Mouse (Mus musculus) midbrain, postnatal 0 days (tissue): ENCODE data around the gene Vps4b. TPM values are rescaled to one million over a fixed set of nuclear protein-coding genes. Genes with fewer than 3 reads are reported as not detected.
A peak's percentile ranks its signal among the peaks of the same experiment; 100 is the strongest.
"Not testable (repeated sequence)": the region's sequence is repeated elsewhere in the genome, so short reads cannot be mapped to it uniquely, and the experiment has no call there.

ENCODE experiments used
- ATAC-seq: fragments of 200-750 bp; cut with Nextera tagmentation; 2 replicates; pipeline ENCODE4 v1.8.0; 2017; ENCODE audit warnings: moderate number of reproducible peaks, mild to moderate bottlenecking, moderate TSS enrichment, moderate library complexity; ENCODE audit not compliant: low FRiP score
- DNase-seq: peaks from one replicate; pipeline ENCODE4 v3.0.0-alpha.2; 2015; ENCODE audit warnings: low spot score
- H3K27ac ChIP-seq: fragments of 300-500 bp; sonication (generic); 2 replicates; pipeline ENCODE4 v1.5.1; 2014; ENCODE audit warnings: low read depth, mild to moderate bottlenecking, low read length, mixed read lengths
- H3K27me3 ChIP-seq: fragments of 300-500 bp; sonication (generic); 2 replicates; pipeline ENCODE4 v1.6.1; 2014; ENCODE audit warnings: low read length, control low read depth, mixed read lengths; ENCODE audit not compliant: insufficient read depth
- H3K36me3 ChIP-seq: fragments of 300-500 bp; sonication (generic); 2 replicates; pipeline ENCODE4 v1.6.1; 2014; ENCODE audit warnings: low read length, control low read depth, mixed read lengths; ENCODE audit not compliant: insufficient read depth
- H3K4me1 ChIP-seq: fragments of 300-500 bp; sonication (generic); 2 replicates; pipeline ENCODE4 v1.6.1; 2014; ENCODE audit warnings: mild to moderate bottlenecking, control low read depth, antibody characterized with exemption, low read length, mixed read lengths; ENCODE audit not compliant: insufficient read depth
- H3K4me2 ChIP-seq: fragments of 300-500 bp; sonication (generic); 2 replicates; pipeline ENCODE4 v1.6.1; 2014; ENCODE audit warnings: low read depth, mild to moderate bottlenecking, low read length, mixed read lengths; ENCODE audit not compliant: poor library complexity, severe bottlenecking
- H3K4me3 ChIP-seq: fragments of 300-500 bp; sonication (generic); 2 replicates; pipeline ENCODE4 v1.5.1; 2014; ENCODE audit warnings: low read depth, mild to moderate bottlenecking, low read length, moderate library complexity
- H3K9ac ChIP-seq: fragments of 300-500 bp; sonication (generic); replicated peaks from 2 replicates; pipeline ENCODE4 v1.6.1; 2014; ENCODE audit warnings: mild to moderate bottlenecking, low read length, moderate library complexity, mixed read lengths; ENCODE audit not compliant: poor library complexity, severe bottlenecking
- H3K9me3 ChIP-seq: fragments of 300-500 bp; sonication (generic); 2 replicates; pipeline ENCODE4 v1.6.1; 2016; ENCODE audit warnings: low read length, control low read depth
- CTCF ChIP-seq: IDR thresholded peaks from 2 replicates; pipeline ENCODE4 v1.5.1; 2016; ENCODE audit warnings: antibody characterized with exemption, mild to moderate bottlenecking
- WGBS: fragments of 180-500 bp; shearing (Covaris S2); extraction: QIAGEN DNeasy Blood & Tissue Kit; methylation state at CpG from one replicate; pipeline ENCODE4 v1.1.7; 2014; 5-methylcytosine and 5-hydroxymethylcytosine counted together
- polyA plus RNA-seq: library from polyadenylated mRNA; unstranded; fragments of >200 nt; fragmentation: Nextera tagmentation; extraction: Ambion mirVana; gene quantifications from 2 replicates; pipeline ENCODE4 v1.2.1, GENCODE M21; 2015
- total RNA-seq: library from RNA; depleted of rRNA; stranded (reverse); fragments of >200 nt; gene quantifications from 2 replicates; pipeline ENCODE4 v1.2.3, GENCODE M21; 2014

Gene Vps4b
- total and polyA plus RNA-seq, 2 experiments from 2014 or later, result 20.1 to 23.1 TPM

DNA sequence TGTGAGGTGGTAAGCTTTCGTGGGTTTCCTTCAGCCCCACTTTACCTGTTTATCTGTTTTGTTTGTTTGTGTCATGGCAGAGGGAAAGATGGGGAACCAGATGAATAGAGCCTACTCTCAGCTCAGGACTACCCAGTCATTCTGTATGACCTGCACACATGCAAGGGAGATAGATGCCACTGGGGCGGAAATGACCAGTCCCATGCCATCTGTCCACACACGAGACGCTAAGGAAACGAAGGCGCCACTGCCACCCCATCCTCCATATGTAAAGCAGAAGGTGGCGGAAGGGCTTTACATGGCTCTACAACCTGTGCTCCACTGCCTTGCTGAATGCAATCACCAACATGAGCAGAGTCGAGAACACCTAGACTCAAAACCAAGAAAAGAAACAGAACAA is 60.3 kb downstream of the Vps4b start:
- H3K27ac ChIP-seq, result no peak overlapping the region
- H3K4me1 ChIP-seq, result no peaks in the 10 kb centered on the region
- ATAC-seq (no peak), DNase-seq (no peak)
- no peak overlapping the region for H3K9ac ChIP-seq
- H3K27me3 ChIP-seq, result no peaks in the 10 kb centered on the region
- H3K9me3 ChIP-seq, result no peaks in the 10 kb centered on the region
- WGBS, result 93% methylated on average over 8 of the region's 8 CpGs
- H3K4me3 ChIP-seq, result no peak overlapping the region
- peaks cover 20% of the 10 kb centered on the region for H3K36me3 ChIP-seq
- TF ChIP-seq CTCF, result no peak
- no peak overlapping the region for H3K4me2 ChIP-seq

GRCm38 (mm10) chr1:106735586-106735985 is 60.9 kb downstream of the Vps4b start:
- no peaks in the 10 kb centered on the region for H3K4me1 ChIP-seq
- no peak overlapping the region for H3K9ac ChIP-seq
- no peak overlapping the region for H3K4me3 ChIP-seq
- WGBS, result 53% methylated on average over 2 of the region's 2 CpGs
- TF ChIP-seq CTCF, result peak; percentile 81
- no peaks in the 10 kb centered on the region for H3K9me3 ChIP-seq
- no peak overlapping the region for H3K4me2 ChIP-seq
- no peaks in the 10 kb centered on the region for H3K27me3 ChIP-seq
- no peak for ATAC-seq
- peaks cover 20% of the 10 kb centered on the region for H3K36me3 ChIP-seq
- DNase-seq, result peak; percentile 61
- no peak overlapping the region for H3K27ac ChIP-seq

GRCm38 (mm10) chr1:106722061-106722460 is 74.5 kb downstream of the Vps4b start:
- 21% methylated on average over 5 of the region's 5 CpGs for WGBS

DNA sequence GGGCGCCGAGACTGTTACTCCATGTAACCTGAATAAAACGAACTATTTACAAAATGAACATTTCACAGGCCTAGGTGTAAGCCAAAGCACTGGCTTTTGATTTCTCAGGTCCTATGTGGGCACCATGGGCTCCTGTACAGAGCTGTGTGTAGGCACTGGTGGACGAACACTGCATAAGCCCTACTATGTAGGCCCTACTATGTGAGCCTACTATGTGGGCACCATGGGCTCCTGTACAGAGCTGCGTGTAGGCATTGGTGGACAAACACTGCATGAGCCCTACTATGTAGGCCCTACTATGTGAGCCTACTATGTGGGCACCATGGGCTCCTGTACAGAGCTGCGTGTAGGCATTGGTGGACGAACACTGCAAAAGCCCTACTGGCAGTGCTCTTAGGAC is 78.8 kb downstream of the Vps4b start:
- whole genome bisulfite sequencing, result 77% methylated on average over 7 of the region's 7 CpGs
- H3K27me3 ChIP-seq, H3K9ac ChIP-seq, H3K9me3 ChIP-seq, H3K27ac ChIP-seq, H3K4me2 ChIP-seq, ATAC-seq, H3K4me1 ChIP-seq, H3K4me3 ChIP-seq, DNase-seq, H3K36me3 ChIP-seq: not testable (repeated sequence)

More at GRCm38 (mm10) chr1:106722061-106722460, 74.5 kb downstream of the Vps4b start:
- no peak for ATAC-seq
- no peak for TF ChIP-seq CTCF
- DNase-seq, result no peak
- H3K9me3 ChIP-seq, result no peaks in the 10 kb centered on the region
- no peak overlapping the region for H3K4me3 ChIP-seq
- H3K4me1 ChIP-seq, result no peaks in the 10 kb centered on the region
- peaks cover 3% of the 10 kb centered on the region; the same call in 1 of the 2 replicates for H3K36me3 ChIP-seq
- no peak overlapping the region for H3K27ac ChIP-seq
- no peak overlapping the region for H3K9ac ChIP-seq
- H3K27me3 ChIP-seq, result no peaks in the 10 kb centered on the region
- no peak overlapping the region for H3K4me2 ChIP-seq

- TF ChIP-seq CTCF, result peak; percentile 96
- Histone ChIP-seq H3K4me1 (peaks cover under 1% of the 10 kb centered on the region; the same call in 1 of the 2 replicates), H3K27me3 (no peaks in the 10 kb centered on the region), H3K36me3 (no peaks in the 10 kb centered on the region), H3K4me3 (no peak overlapping the region), H3K4me2 (no peak overlapping the region), H3K27ac (no peak overlapping the region), H3K9ac (no peak overlapping the region), H3K9me3 (no peaks in the 10 kb centered on the region)
- no peak for ATAC-seq
- 26% methylated on average over 7 of the region's 7 CpGs for WGBS
- peak; percentile 89 for DNase-seq
These were observed 79.4 kb downstream of the Vps4b start for GRCm38 (mm10) chr1:106717071-106717601.

GRCm38 (mm10) chr1:106716141-106716540 is 80.4 kb downstream of the Vps4b start:
- no peak for TF ChIP-seq CTCF
- H3K4me2 ChIP-seq, result no peak overlapping the region
- no peaks in the 10 kb centered on the region for H3K36me3 ChIP-seq
- no peak overlapping the region for H3K4me3 ChIP-seq
- H3K9me3 ChIP-seq, result no peaks in the 10 kb centered on the region
- ATAC-seq (no peak), DNase-seq (no peak)
- H3K4me1 ChIP-seq, result peaks cover 4% of the 10 kb centered on the region; the same call in 1 of the 2 replicates
- WGBS, result 92% methylated on average over 3 of the region's 3 CpGs
- H3K27ac ChIP-seq, result no peak overlapping the region
- H3K27me3 ChIP-seq, result no peaks in the 10 kb centered on the region
- no peak overlapping the region for H3K9ac ChIP-seq
